Mouse (Mus musculus): Measurements from ENCODE around the gene Tssk2.

DNA sequence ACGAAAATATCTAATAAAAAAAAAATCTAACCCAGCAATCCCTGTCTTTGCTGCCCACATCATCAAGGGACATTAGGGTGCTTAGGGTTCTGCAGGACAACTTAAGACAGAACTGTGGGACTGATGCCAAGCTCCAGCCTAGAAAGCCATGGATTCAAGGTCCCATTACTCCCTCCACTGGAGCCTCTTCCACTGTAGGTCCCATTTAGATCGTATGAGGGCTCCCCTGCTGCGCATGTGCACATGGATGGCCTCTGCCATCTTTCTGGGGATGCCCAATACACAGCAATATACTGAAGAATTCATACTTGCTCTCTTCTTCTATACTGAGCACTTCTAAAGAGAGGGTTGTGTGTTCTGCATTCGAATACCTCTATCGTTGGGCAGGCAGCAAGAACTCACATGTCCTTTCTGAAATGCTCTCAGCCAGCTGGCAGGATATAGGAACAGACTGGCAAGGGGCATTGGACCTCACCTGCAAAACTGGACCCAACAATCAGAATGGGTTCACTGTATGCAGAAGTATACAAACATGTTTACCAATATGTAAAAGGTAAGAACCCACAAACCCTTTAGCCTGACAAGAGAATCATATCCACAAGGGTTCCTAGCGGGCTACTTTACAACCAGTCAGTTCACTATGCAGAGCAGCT, 8.6 kb upstream of the Tssk2 start:
- no peak for TF ChIP-seq MAX (IDR thresholded peaks at IDR 0.05; ENCODE audit: low read depth)
- no peak for TF ChIP-seq POLR2A (IDR thresholded peaks at IDR 0.05; ENCODE audit: insufficient read length, low read depth)
- TF ChIP-seq USF1 (IDR thresholded peaks at IDR 0.05; ENCODE audit: low read depth) = no peak
- TF ChIP-seq MYOD1 (IDR thresholded peaks at IDR 0.05; ENCODE audit: control insufficient read depth in 1 of 3, insufficient read length in 2 of 3, low read depth in 2 of 3) = no peak
- no peak for TF ChIP-seq CEBPB (IDR thresholded peaks at IDR 0.05; ENCODE audit: insufficient read depth, poor library complexity, severe bottlenecking)
- TF ChIP-seq POLR2AphosphoS2 (IDR thresholded peaks at IDR 0.05; ENCODE audit: insufficient read length, low read depth) = no peak
